Mouse (Mus musculus) forebrain, embryonic 12.5 days (tissue): ENCODE measurements around the gene Nit1. TPM values are rescaled to one million over a fixed set of nuclear protein-coding genes. Genes with fewer than 3 reads are reported as not detected.

Experiments
- ATAC-seq: fragments of 200-750 bp; cut with Nextera tagmentation; 2 replicates; pipeline ENCODE4 v1.8.0; 2017; ENCODE audit warnings: moderate TSS enrichment; ENCODE audit not compliant: low FRiP score
- H3K27ac ChIP-seq: fragments of 300-500 bp; sonication (generic); 2 replicates; pipeline ENCODE4 v1.5.1; 2016; ENCODE audit warnings: mild to moderate bottlenecking
- H3K27me3 ChIP-seq: fragments of 300-500 bp; sonication (generic); 2 replicates; pipeline ENCODE4 v1.6.1; 2016; ENCODE audit warnings: mild to moderate bottlenecking
- H3K36me3 ChIP-seq: fragments of 300-500 bp; sonication (generic); replicated peaks from 2 replicates; pipeline ENCODE4 v1.6.1; 2016; ENCODE audit warnings: mild to moderate bottlenecking
- H3K4me1 ChIP-seq: fragments of 300-500 bp; sonication (generic); 2 replicates; pipeline ENCODE4 v1.6.1; 2016
- H3K4me2 ChIP-seq: fragments of 300-500 bp; sonication (generic); 2 replicates; pipeline ENCODE4 v1.6.1; 2016; ENCODE audit warnings: mild to moderate bottlenecking, moderate library complexity
- H3K4me3 ChIP-seq: fragments of 300-500 bp; sonication (generic); replicated peaks from 2 replicates; pipeline ENCODE4 v1.5.1; 2016; ENCODE audit warnings: mild to moderate bottlenecking
- H3K9ac ChIP-seq: fragments of 300-500 bp; sonication (generic); 2 replicates; pipeline ENCODE4 v1.6.1; 2016; ENCODE audit warnings: mild to moderate bottlenecking
- H3K9me3 ChIP-seq: fragments of 300-500 bp; sonication (generic); 2 replicates; pipeline ENCODE4 v1.6.1; 2016
- WGBS: fragments of 180-500 bp; shearing (Covaris S2); methylation state at CpG from one replicate; pipeline ENCODE4 v1.1.7; 2016; 5-methylcytosine and 5-hydroxymethylcytosine counted together
- polyA plus RNA-seq: library from polyadenylated mRNA; unstranded; fragments of >200 nt; fragmentation: Nextera tagmentation; extraction: Ambion mirVana; gene quantifications from 2 replicates; pipeline ENCODE4 v1.2.1, GENCODE M21; 2016

Nit1 gene
- polyA plus RNA-seq: 46.4 and 48.7 TPM in 2 replicates

DNA sequence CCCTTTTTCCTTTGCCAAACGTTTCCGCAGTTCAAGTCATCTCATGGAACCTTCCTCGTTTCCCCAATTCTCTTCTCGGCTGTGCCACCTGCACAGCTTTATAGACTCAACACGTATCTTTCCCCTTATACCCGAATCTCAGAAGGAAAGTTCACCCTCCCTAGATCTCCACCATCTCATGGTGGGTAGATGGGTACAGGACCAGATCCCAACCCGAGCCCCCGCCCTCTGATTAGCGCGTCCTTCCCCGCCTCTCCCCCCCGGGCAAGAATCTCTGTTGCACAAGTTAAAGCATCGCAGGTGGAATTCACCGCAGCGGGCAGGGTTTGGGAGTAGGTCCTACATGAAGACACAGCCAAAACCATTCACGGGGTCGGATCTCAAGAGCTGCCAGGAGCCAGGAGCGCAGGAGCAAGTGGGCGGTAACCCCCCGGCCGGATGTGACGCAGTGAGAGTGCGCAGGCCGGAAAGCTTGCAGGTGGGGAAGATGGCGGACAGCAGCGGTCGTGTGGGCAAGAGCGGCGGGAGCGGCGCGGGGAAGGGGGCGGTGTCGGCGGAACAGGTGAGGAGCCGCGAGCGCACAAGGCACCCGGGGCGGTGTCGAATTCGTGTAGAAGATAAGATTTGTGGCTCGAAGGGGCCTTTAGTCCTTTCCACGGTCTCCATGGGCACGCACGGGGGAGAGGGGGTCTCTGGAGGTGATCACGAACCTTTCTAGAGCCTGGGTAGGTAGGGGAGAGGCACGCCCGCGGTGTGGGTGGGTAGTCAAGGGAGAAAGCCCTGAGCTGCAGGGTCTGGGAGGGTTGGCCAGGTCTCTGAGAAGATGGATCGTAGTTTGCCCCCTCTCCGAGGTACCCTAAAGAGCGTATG, at the start of gene Nit1, which contains the start of gene Pfdn2:
Gene Nit1 (minus strand): TSS at position 422 of the 870 bp plus-strand sequence.
Gene Pfdn2 (plus strand): TSS at position 446 of the 870 bp plus-strand sequence.
- 2% methylated on average over 53 of the region's 53 CpGs for WGBS
- Histone ChIP-seq H3K27ac (peak within 1 kb of the TSS; percentile 73), H3K4me2 (peak within 1 kb of the TSS; percentile 79), H3K36me3 (peaks cover 33% of the 10 kb centered on the region), H3K9ac (peak within 1 kb of the TSS; percentile 82), H3K9me3 (no peaks in the 10 kb centered on the region), H3K4me3 (peak within 1 kb of the TSS; percentile 91), H3K4me1 (peaks cover 29% of the 10 kb centered on the region), H3K27me3 (no peaks in the 10 kb centered on the region)
- peak; percentile 94 for ATAC-seq

GRCm38 (mm10) chr1:171390101-171390500, 44.7 kb upstream of the Nit1 start:
- Histone ChIP-seq H3K27ac (no peak overlapping the region), H3K4me3 (no peak overlapping the region), H3K4me1 (no peaks in the 10 kb centered on the region), H3K9ac (no peak overlapping the region), H3K36me3 (no peaks in the 10 kb centered on the region), H3K9me3 (no peaks in the 10 kb centered on the region), H3K27me3 (peaks cover 14% of the 10 kb centered on the region; the same call in 1 of the 2 replicates), H3K4me2 (no peak overlapping the region)
- 83% methylated on average over 4 of the region's 4 CpGs for WGBS
- ATAC-seq: no peak

GRCm38 (mm10) chr1:171388376-171389102, 43.1 kb upstream of the Nit1 start, which contains the start of gene Arhgap30:
Arhgap30 (plus strand) TSS chr1:171388954.
- Histone ChIP-seq H3K4me1 (no peaks in the 10 kb centered on the region), H3K27ac (no peak within 1 kb of the TSS), H3K4me3 (no peak within 1 kb of the TSS), H3K4me2 (no peak within 1 kb of the TSS), H3K9me3 (no peaks in the 10 kb centered on the region), H3K27me3 (peaks cover 14% of the 10 kb centered on the region; the same call in 1 of the 2 replicates), H3K9ac (no peak within 1 kb of the TSS), H3K36me3 (no peaks in the 10 kb centered on the region)
- 84% methylated on average over 15 of the region's 15 CpGs for WGBS
- ATAC-seq: no peak

DNA sequence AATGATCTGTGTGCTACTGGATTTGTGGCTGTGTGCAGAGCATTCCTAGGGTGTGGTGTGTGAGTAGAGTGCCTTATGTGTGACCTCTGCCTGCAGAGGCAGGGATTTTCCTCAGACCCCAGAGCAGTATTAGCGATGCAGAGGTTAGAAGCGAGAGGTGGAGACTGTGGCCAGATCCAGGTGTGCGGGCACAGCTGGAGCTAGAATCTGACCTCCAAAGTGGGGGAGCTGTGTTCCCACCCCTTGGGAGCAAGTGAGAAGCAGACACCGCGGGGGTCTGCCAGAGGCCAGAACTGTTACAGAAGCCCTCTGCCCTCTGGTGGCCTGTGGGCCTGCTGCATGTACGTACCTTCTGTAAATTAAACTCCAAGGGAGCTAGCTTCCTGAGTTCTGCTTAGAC, 41.7 kb upstream of the Nit1 start:
- Histone ChIP-seq H3K4me3 (no peak overlapping the region), H3K4me2 (no peak overlapping the region), H3K36me3 (no peaks in the 10 kb centered on the region), H3K27ac (no peak overlapping the region), H3K4me1 (no peaks in the 10 kb centered on the region), H3K9me3 (no peaks in the 10 kb centered on the region), H3K27me3 (peaks cover 14% of the 10 kb centered on the region; the same call in 1 of the 2 replicates), H3K9ac (no peak overlapping the region)
- 19% methylated on average over 6 of the region's 6 CpGs for WGBS
- no peak for ATAC-seq

DNA sequence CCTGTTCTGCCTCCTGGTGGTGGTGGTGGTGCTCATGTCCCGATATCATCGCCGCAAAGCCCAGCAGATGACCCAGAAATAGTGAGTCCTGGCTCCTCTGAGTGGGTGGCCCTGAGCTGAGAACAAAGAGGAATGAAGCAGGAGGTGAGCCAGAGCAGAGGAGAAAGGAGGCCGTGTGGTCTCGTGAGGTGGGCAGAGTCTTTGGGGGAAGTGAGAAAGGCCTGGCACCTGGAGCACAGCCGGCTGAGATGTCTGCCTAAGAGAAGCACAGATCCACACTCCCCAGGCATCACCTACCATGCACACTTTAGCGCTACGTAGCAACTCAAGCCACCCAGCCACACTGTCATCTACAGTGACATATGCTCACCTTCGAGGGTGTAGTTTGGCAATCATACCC, 39.7 kb upstream of the Nit1 start:
- H3K4me2 ChIP-seq: no peak overlapping the region
- no peak overlapping the region for H3K9ac ChIP-seq
- peaks cover 4% of the 10 kb centered on the region; the same call in 1 of the 2 replicates for H3K4me1 ChIP-seq
- H3K9me3 ChIP-seq: no peaks in the 10 kb centered on the region
- H3K27me3 ChIP-seq: peaks cover 28% of the 10 kb centered on the region
- no peak overlapping the region for H3K27ac ChIP-seq
- 73% methylated on average over 9 of the region's 9 CpGs for WGBS
- no peak overlapping the region for H3K4me3 ChIP-seq
- ATAC-seq: no peak
- H3K36me3 ChIP-seq: no peaks in the 10 kb centered on the region

GRCm38 (mm10) chr1:171384361-171384760, 38.9 kb upstream of the Nit1 start:
- no peak overlapping the region for H3K4me3 ChIP-seq
- 64% methylated on average over 9 of the region's 9 CpGs for WGBS
- peaks cover 12% of the 10 kb centered on the region for H3K4me1 ChIP-seq
- no peak for ATAC-seq
- peaks cover 36% of the 10 kb centered on the region for H3K27me3 ChIP-seq
- H3K9me3 ChIP-seq: no peaks in the 10 kb centered on the region
- no peaks in the 10 kb centered on the region for H3K36me3 ChIP-seq
- no peak overlapping the region for H3K9ac ChIP-seq
- H3K4me2 ChIP-seq: no peak overlapping the region
- no peak overlapping the region for H3K27ac ChIP-seq

DNA sequence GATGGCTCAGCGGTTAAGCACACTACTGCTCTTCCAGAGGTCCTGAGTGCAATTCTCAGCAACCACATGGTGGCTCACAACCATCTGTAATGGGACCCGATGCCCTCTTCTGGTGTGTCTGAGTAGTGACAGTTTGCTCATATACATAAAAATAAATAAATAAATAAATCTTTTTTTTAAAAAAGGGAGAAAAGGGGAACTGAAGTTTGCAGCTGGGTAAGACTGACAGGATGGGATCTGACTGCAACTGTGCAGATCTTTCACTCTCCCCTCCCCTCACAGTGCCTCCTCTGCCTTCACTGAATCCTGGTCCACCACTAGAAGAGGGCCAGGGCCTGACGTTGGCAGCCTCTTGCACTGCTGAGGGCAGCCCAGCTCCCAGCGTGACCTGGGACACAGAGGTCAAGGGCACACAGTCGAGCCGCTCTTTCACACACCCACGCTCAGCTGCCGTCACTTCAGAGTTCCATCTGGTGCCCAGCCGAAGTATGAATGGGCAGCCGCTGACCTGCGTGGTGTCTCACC, 36.7 kb upstream of the Nit1 start:
- H3K27ac ChIP-seq: no peak overlapping the region
- no peak overlapping the region for H3K4me3 ChIP-seq
- WGBS: 83% methylated on average over 11 of the region's 11 CpGs
- no peaks in the 10 kb centered on the region for H3K36me3 ChIP-seq
- ATAC-seq: no peak
- H3K4me1 ChIP-seq: peaks cover 14% of the 10 kb centered on the region
- H3K9me3 ChIP-seq: no peaks in the 10 kb centered on the region
- no peak overlapping the region for H3K4me2 ChIP-seq
- peaks cover 48% of the 10 kb centered on the region for H3K27me3 ChIP-seq
- H3K9ac ChIP-seq: no peak overlapping the region

- Histone ChIP-seq H3K27me3 (peaks cover 47% of the 10 kb centered on the region), H3K27ac (no peak overlapping the region), H3K9me3 (no peaks in the 10 kb centered on the region), H3K4me1 (peaks cover 14% of the 10 kb centered on the region), H3K4me3 (peak overlapping the region; percentile 33), H3K4me2 (peak overlapping the region; percentile 52), H3K9ac (peak overlapping the region; percentile 45; the same call in 1 of the 2 replicates), H3K36me3 (no peaks in the 10 kb centered on the region)
- ATAC-seq: peak; percentile 85
- WGBS: 3% methylated on average over 31 of the region's 31 CpGs
Observed at GRCm38 (mm10) chr1:171379935-171380599, 34.6 kb upstream of the Nit1 start.

DNA sequence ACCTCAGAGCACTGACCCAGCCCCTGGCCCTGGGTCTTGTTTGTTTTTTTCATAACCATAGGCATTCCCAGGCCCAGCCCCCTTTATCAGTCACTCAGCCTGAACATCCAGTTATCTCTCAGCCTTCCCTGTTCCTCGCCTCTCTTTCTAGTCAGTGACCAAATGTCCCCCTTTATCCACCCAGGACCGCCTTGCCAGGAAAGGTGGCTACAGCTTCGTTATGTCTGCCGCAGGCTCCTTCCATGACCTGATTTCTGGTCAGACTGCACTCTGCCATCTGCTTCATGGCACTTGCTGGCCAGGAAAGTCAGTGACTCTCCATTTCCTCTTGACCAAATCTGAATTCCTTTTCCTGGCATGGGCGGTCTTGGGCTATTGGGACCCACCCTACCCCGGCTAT, 32.9 kb upstream of the Nit1 start:
- Histone ChIP-seq H3K4me1 (peaks cover 20% of the 10 kb centered on the region), H3K4me3 (no peak overlapping the region)

DNA sequence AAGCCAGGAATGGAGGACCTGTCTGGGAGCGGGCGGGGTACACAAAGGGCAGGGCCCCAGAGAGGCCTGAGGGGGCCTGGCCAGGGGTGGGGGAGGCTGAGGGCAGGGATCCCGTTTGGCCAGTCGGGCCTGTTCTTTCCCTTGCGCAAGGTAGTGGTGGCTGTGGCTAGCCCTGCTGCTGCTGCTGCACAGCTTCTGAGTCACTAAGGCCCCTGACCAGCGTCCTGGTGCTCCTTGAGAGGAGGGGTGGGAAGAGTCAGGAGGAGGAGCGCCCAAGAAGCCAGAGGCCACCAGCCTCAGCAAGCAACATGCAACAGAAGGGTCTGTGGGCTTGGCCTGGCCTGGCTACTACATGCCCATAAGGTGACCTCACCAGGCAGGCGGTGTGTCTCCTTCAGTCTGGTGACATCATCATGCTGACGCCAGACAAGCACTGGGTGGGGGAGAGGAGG, 30.2 kb upstream of the Nit1 start:
- no peak overlapping the region for H3K9ac ChIP-seq
- no peaks in the 10 kb centered on the region for H3K9me3 ChIP-seq
- WGBS: 52% methylated on average over 9 of the region's 9 CpGs
- H3K36me3 ChIP-seq: no peaks in the 10 kb centered on the region
- no peak overlapping the region for H3K4me3 ChIP-seq
- no peak overlapping the region for H3K4me2 ChIP-seq
- H3K27ac ChIP-seq: no peak overlapping the region
- peaks cover 20% of the 10 kb centered on the region for H3K4me1 ChIP-seq
- no peak for ATAC-seq
- H3K27me3 ChIP-seq: peaks cover 49% of the 10 kb centered on the region

More for the DNA sequence above, 32.9 kb upstream of the Nit1 start:
- H3K36me3 ChIP-seq: no peaks in the 10 kb centered on the region
- H3K27me3 ChIP-seq: peaks cover 47% of the 10 kb centered on the region
- WGBS: 89% methylated on average over 6 of the region's 6 CpGs
- no peaks in the 10 kb centered on the region for H3K9me3 ChIP-seq
- H3K27ac ChIP-seq: no peak overlapping the region
- no peak for ATAC-seq
- no peak overlapping the region for H3K4me2 ChIP-seq
- H3K9ac ChIP-seq: no peak overlapping the region

- Histone ChIP-seq H3K27me3 (peaks cover 41% of the 10 kb centered on the region; the same call in 1 of the 2 replicates), H3K4me3 (no peak overlapping the region), H3K4me2 (no peak overlapping the region), H3K9me3 (no peaks in the 10 kb centered on the region), H3K4me1 (peaks cover 6% of the 10 kb centered on the region; the same call in 1 of the 2 replicates), H3K27ac (no peak overlapping the region), H3K36me3 (no peaks in the 10 kb centered on the region), H3K9ac (no peak overlapping the region)
- 1% methylated on average over 4 of the region's 4 CpGs for WGBS
- no peak for ATAC-seq
Observed at GRCm38 (mm10) chr1:171373946-171374345, 28.5 kb upstream of the Nit1 start.
